Mouse (Mus musculus) testis, adult 10 weeks (tissue): ENCODE data around the gene Dact3. TPM values are rescaled to one million over a fixed set of nuclear protein-coding genes. Genes with fewer than 3 reads are reported as not detected.

Experiments used
- polyA plus RNA-seq: library from polyadenylated mRNA; stranded (reverse); fragments of 350-450 nt; fragmentation: Illumina TruSeq; extraction: RNeasy Lipid Tissue Mini Kit (QIAGEN cat#74804); gene quantifications from one replicate; pipeline ENCODE4 v1.2.3, GENCODE M21; 2014; ENCODE audit warnings: low read depth, low replicate concordance

The Dact3 gene
- 2.9 TPM for polyA plus RNA-seq

DNA sequence AGATGAGACGGTGACA, at the start of gene Dact3:
Gene Dact3 (plus strand): TSS at position 8 of the 16 bp plus-strand sequence.

GRCm38 (mm10) chr7:16842645-16843063, 32.5 kb upstream of the Dact3 start, which contains the start of gene Prkd2:
Prkd2 (plus strand) TSS chr7:16842902.

GRCm38 (mm10) chr7:16891641-16892351, 16.7 kb downstream of the Dact3 start, which contains the start of gene Gng8:
Gng8 (plus strand) TSS chr7:16891786.

DNA sequence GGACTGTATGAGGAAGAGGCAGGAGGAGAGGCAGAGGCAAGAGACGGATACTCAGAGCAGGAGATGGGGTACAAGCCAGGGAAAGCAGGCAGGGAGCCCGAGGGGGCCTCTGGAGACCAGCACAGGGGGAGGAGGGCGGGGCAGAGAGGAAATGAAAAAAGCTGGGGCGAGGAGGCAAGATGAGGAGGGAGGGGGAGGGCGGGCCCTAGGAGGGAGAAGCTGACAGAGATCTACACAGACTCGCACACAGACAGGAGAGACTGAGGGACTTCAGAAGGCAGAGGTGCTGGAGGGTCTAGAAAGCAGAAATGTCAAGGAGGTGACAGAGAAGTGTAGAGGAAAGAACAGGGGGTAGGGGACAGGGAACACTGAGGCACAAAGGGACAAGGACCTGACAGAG, 31.2 kb downstream of the Dact3 start, which contains the start of gene Ptgir:
Gene Ptgir (plus strand): TSS at position 210 of the 400 bp plus-strand sequence.

DNA sequence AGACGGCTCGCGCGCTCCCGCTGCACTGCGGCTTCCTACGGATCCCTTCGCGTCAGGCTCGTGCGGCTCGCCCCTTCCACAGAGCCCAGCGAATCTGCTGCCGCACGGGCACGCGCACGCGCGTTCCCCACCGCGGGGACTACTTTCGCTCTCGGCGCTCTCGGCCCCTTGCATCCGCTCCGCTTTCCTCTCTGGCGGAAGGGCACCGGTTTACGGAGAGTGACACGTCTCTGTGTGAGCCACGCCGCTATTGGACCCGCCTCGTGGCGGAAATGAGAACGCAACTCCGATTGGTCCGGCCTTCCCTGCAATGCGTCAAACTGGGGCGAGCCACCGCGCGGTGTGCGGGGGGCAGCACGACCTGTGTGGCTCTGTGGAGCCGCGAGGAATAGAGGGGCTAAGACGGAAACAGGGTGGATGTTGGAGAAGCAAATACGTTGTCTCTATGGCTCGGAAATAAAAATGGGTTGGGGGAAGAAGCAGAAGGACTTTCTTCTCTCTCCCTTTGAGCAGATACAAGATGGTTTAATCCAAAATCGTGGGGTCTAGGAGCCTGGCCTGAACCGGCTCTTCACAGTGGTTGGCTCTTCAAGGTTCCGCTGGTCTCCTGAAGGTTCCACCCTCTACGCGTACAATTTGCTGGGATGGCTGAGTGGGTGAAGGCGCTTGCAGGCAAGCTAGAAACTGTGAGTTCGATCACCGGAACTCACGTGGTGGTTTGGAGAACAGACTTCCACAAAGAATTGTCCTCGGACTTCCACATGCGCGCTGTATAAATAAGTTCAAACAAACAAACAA, 49.1 kb downstream of the Dact3 start, which contains the start of gene Calm3:
Gene Calm3 (minus strand): TSS at position 78 of the 798 bp plus-strand sequence.

Other genes with a start within 250 kb of the Dact3 start
- not detected for gene Ceacam15, start 199.6 kb upstream of the Dact3 start, polyA plus RNA-seq
- gene Ceacam9, start 153.4 kb upstream of the Dact3 start, polyA plus RNA-seq = not detected
- gene Ap2s1, start 136.9 kb upstream of the Dact3 start, polyA plus RNA-seq = 82.0 TPM
- 3.7 TPM for gene Slc1a5, start 94.0 kb upstream of the Dact3 start, polyA plus RNA-seq
- gene Strn4, start 59.4 kb upstream of the Dact3 start, polyA plus RNA-seq = 47.0 TPM
- gene Fkrp, start 58.6 kb upstream of the Dact3 start, polyA plus RNA-seq = 1.6 TPM
- gene Prkd2, start 32.4 kb upstream of the Dact3 start, polyA plus RNA-seq = 0.29 TPM
- gene Gng8, start 16.5 kb downstream of the Dact3 start, polyA plus RNA-seq = 0.85 TPM
- gene Ptgir, start 31.2 kb downstream of the Dact3 start, polyA plus RNA-seq = not detected
- gene Calm3, start 48.8 kb downstream of the Dact3 start, polyA plus RNA-seq = 125 TPM
- gene Pnmal2, start 69.4 kb downstream of the Dact3 start, polyA plus RNA-seq = 10.4 TPM
- gene Pnmal1, start 84.4 kb downstream of the Dact3 start, polyA plus RNA-seq = 8.2 TPM
- gene Gm42372, start 107.8 kb downstream of the Dact3 start, polyA plus RNA-seq = 2.9 TPM
- gene Ccdc8, start 117.4 kb downstream of the Dact3 start, polyA plus RNA-seq = 0.48 TPM
- 11.6 TPM for gene Ppp5c, start 152.6 kb downstream of the Dact3 start, polyA plus RNA-seq
- 2.0 TPM for gene Hif3a, start 187.1 kb downstream of the Dact3 start, polyA plus RNA-seq
- gene Psg16, start 198.7 kb downstream of the Dact3 start, polyA plus RNA-seq = 0.27 TPM